Mouse (Mus musculus): ENCODE data around the gene Adamts17. TPM values are rescaled to one million over a fixed set of nuclear protein-coding genes. Genes with fewer than 3 reads are reported as not detected.

The Adamts17 gene
- polyA plus RNA-seq, 1 experiment from 2014 or later = 2.6 TPM

DNA sequence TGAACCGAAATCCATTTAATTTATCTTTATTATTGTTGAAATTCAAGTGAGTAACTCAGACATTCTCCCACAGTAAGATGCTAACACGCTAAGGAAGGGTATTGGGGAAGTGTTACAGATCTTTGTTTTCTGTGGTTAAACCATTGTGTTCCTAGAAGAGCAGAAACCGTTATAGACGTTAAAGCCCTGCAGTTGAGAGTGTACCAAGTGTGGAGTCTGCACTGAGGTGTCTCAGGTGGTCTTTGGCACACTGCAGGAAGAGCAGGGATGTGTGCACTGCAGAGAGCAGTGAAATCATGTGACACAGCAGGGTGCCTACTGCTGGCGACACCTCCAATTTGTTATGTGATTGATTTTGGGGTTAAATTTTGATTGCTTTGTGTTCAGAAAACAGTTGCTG lies 142.5 kb downstream of the Adamts17 start:
- no peak overlapping the region for H3K4me3 ChIP-seq (replicated peaks; ENCODE audit: low read depth, low read length)
- DNase-seq (no peak), ATAC-seq (ENCODE audit: low FRiP score, low TSS enrichment) (no peak)
- no peaks in the 10 kb centered on the region for H3K36me3 ChIP-seq (ENCODE audit: control insufficient read depth, insufficient read depth, low read length)
- H3K27me3 ChIP-seq (ENCODE audit: control insufficient read depth, insufficient read depth, low read length) = no peaks in the 10 kb centered on the region
- H3K27ac ChIP-seq (replicated peaks; ENCODE audit: low read depth, low read length) = no peak overlapping the region
- H3K4me1 ChIP-seq (ENCODE audit: control insufficient read depth, insufficient read depth, low read length) = no peaks in the 10 kb centered on the region
- H3K9me3 ChIP-seq (ENCODE audit: control insufficient read depth, low read length) = no peaks in the 10 kb centered on the region
- WGBS = 80% methylated on average over 5 of the region's 5 CpGs
- no peak overlapping the region for H3K9ac ChIP-seq (replicated peaks; ENCODE audit: low read length)
- no peak overlapping the region for H3K4me2 ChIP-seq (ENCODE audit: low read length)

DNA sequence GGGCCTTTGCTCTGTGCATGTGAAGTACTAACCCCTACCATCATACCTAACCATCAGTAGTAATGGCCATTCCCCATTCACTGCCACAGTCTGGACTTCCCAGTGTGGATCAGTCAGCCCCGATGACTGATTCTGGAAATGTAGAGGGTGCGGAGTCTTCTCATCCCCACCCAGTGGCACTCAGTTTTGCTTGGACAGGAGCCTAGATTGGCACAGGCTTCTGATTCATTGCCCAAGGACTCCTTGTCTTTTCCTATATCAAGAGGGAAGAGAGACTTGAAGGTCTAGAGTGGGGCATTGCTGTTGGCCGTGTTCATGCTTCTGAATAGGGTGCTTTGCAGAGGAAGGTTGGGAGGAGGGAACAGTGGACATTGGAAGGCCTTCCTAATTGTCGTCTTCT lies 148.1 kb downstream of the Adamts17 start:
- Histone ChIP-seq H3K4me3 (replicated peaks; ENCODE audit: low read depth, low read length) (no peak overlapping the region), H3K4me1 (ENCODE audit: control insufficient read depth, insufficient read depth, low read length) (no peaks in the 10 kb centered on the region), H3K9ac (replicated peaks; ENCODE audit: low read length) (no peak overlapping the region), H3K27me3 (ENCODE audit: control insufficient read depth, insufficient read depth, low read length) (no peaks in the 10 kb centered on the region), H3K27ac (replicated peaks; ENCODE audit: low read depth, low read length) (no peak overlapping the region), H3K4me2 (ENCODE audit: low read length) (no peak overlapping the region), H3K36me3 (ENCODE audit: control insufficient read depth, insufficient read depth, low read length) (no peaks in the 10 kb centered on the region), H3K9me3 (ENCODE audit: control insufficient read depth, low read length) (no peaks in the 10 kb centered on the region)
- DNase-seq = no peak
- no peak for ATAC-seq (ENCODE audit: low FRiP score, low TSS enrichment)
- 95% methylated on average over 4 of the region's 4 CpGs for WGBS

DNA sequence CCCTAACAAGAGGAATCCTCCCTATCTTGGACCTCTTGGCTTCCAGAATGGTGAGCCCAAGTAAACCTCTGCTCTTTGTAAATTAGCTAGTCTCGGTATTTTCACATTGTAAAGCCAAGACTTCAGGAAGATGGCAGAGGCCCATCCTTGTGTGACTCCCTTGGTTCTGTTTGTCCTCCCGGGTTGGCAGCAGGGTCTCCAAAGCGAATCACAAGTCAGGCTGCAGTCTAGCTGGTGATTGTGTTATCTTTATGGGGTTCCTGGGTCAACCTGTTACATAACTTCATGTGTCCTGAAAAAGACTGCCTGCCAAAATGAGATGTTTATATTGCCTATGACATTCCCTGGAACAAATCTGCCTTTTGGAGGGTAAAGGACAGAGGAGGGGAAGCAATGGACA lies 148.9 kb downstream of the Adamts17 start:
- H3K9ac ChIP-seq (replicated peaks; ENCODE audit: low read length) = no peak overlapping the region
- no peak overlapping the region for H3K4me3 ChIP-seq (replicated peaks; ENCODE audit: low read depth, low read length)
- no peaks in the 10 kb centered on the region for H3K27me3 ChIP-seq (ENCODE audit: control insufficient read depth, insufficient read depth, low read length)
- H3K36me3 ChIP-seq (ENCODE audit: control insufficient read depth, insufficient read depth, low read length) = no peaks in the 10 kb centered on the region
- H3K27ac ChIP-seq (replicated peaks; ENCODE audit: low read depth, low read length) = no peak overlapping the region
- DNase-seq = no peak
- 91% methylated on average over 3 of the region's 3 CpGs for WGBS
- H3K9me3 ChIP-seq (ENCODE audit: control insufficient read depth, low read length) = no peaks in the 10 kb centered on the region
- H3K4me2 ChIP-seq (ENCODE audit: low read length) = no peak overlapping the region
- ATAC-seq (ENCODE audit: low FRiP score, low TSS enrichment) = no peak
- H3K4me1 ChIP-seq (ENCODE audit: control insufficient read depth, insufficient read depth, low read length) = no peaks in the 10 kb centered on the region

GRCm38 (mm10) chr7:66989357-66990045 lies 150.0 kb downstream of the Adamts17 start:
- 92% methylated on average over 3 of the region's 3 CpGs for WGBS
- ATAC-seq (ENCODE audit: low FRiP score, low TSS enrichment) = no peak
- Histone ChIP-seq H3K4me1 (ENCODE audit: control insufficient read depth, insufficient read depth, low read length) (no peaks in the 10 kb centered on the region), H3K4me2 (ENCODE audit: low read length) (no peak overlapping the region), H3K4me3 (replicated peaks; ENCODE audit: low read depth, low read length) (no peak overlapping the region), H3K27ac (replicated peaks; ENCODE audit: low read depth, low read length) (no peak overlapping the region), H3K9me3 (ENCODE audit: control insufficient read depth, low read length) (no peaks in the 10 kb centered on the region), H3K9ac (replicated peaks; ENCODE audit: low read length) (no peak overlapping the region), H3K36me3 (ENCODE audit: control insufficient read depth, insufficient read depth, low read length) (no peaks in the 10 kb centered on the region), H3K27me3 (ENCODE audit: control insufficient read depth, insufficient read depth, low read length) (no peaks in the 10 kb centered on the region)
- no peak for DNase-seq

- Histone ChIP-seq H3K36me3 (ENCODE audit: control insufficient read depth, insufficient read depth, low read length) (no peaks in the 10 kb centered on the region), H3K27me3 (ENCODE audit: control insufficient read depth, insufficient read depth, low read length) (no peaks in the 10 kb centered on the region), H3K4me3 (replicated peaks; ENCODE audit: low read depth, low read length) (no peak overlapping the region), H3K9me3 (ENCODE audit: control insufficient read depth, low read length) (no peaks in the 10 kb centered on the region), H3K9ac (replicated peaks; ENCODE audit: low read length) (no peak overlapping the region), H3K27ac (replicated peaks; ENCODE audit: low read depth, low read length) (no peak overlapping the region), H3K4me1 (ENCODE audit: control insufficient read depth, insufficient read depth, low read length) (no peaks in the 10 kb centered on the region), H3K4me2 (ENCODE audit: low read length) (no peak overlapping the region)
- ATAC-seq (ENCODE audit: low FRiP score, low TSS enrichment) = no peak
- no peak for DNase-seq
- WGBS = 87% methylated on average over 6 of the region's 6 CpGs
Observed at GRCm38 (mm10) chr7:66998821-66999220, 159.3 kb downstream of the Adamts17 start.

DNA sequence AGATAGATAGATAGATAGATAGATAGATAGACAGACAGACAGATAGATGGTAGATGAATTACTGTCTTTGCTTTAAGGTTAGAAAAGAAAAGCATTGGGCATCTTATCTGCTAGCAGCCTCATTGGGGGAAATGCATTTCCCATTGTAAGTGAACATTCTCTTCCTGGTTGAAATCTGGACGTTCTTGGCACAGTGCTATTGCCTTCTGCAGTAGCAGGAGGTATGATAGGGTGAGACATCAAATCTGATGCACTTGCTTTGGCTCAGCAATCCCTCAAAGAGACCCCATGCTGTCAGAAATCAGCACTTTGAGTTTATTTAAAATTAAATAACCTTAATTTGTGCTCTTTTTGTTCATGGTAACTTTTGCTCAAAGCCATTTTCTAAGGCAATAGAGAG lies 164.1 kb downstream of the Adamts17 start:
- ATAC-seq (ENCODE audit: low FRiP score, low TSS enrichment) (no peak), DNase-seq (no peak)
- H3K4me1 ChIP-seq (ENCODE audit: control insufficient read depth, insufficient read depth, low read length) = no peaks in the 10 kb centered on the region
- no peak overlapping the region for H3K9ac ChIP-seq (replicated peaks; ENCODE audit: low read length)
- H3K4me3 ChIP-seq (replicated peaks; ENCODE audit: low read depth, low read length) = no peak overlapping the region
- H3K27ac ChIP-seq (replicated peaks; ENCODE audit: low read depth, low read length) = no peak overlapping the region
- H3K4me2 ChIP-seq (ENCODE audit: low read length) = no peak overlapping the region
- H3K9me3 ChIP-seq (ENCODE audit: control insufficient read depth, low read length) = peaks cover 2% of the 10 kb centered on the region; the same call in 1 of the 2 replicates
- H3K36me3 ChIP-seq (ENCODE audit: control insufficient read depth, insufficient read depth, low read length) = no peaks in the 10 kb centered on the region
- H3K27me3 ChIP-seq (ENCODE audit: control insufficient read depth, insufficient read depth, low read length) = no peaks in the 10 kb centered on the region
- WGBS = 70% methylated on average over 1 of the region's 1 CpGs

DNA sequence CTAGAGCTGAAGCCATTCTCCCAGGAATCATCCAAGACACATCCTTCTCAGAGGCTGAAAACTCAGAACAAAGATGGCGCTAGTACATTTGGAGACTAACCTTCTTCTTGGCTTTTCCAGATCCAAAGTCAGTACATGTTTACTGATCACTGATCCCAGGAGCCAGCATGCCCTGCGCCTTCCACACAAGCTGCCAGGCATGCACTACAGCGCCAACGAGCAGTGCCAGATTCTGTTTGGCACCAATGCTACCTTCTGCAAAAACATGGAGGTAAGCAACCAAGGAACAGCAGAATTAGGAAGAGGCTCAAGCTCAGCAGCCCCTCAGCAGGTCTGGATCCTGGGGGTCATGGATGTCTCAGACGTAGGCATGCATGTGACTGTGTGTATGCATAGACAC lies 164.7 kb downstream of the Adamts17 start:
- Histone ChIP-seq H3K36me3 (ENCODE audit: control insufficient read depth, insufficient read depth, low read length) (no peaks in the 10 kb centered on the region), H3K9me3 (ENCODE audit: control insufficient read depth, low read length) (peaks cover 6% of the 10 kb centered on the region; the same call in 1 of the 2 replicates), H3K27me3 (ENCODE audit: control insufficient read depth, insufficient read depth, low read length) (no peaks in the 10 kb centered on the region), H3K9ac (replicated peaks; ENCODE audit: low read length) (no peak overlapping the region), H3K27ac (replicated peaks; ENCODE audit: low read depth, low read length) (no peak overlapping the region), H3K4me3 (replicated peaks; ENCODE audit: low read depth, low read length) (no peak overlapping the region), H3K4me1 (ENCODE audit: control insufficient read depth, insufficient read depth, low read length) (no peaks in the 10 kb centered on the region), H3K4me2 (ENCODE audit: low read length) (no peak overlapping the region)
- WGBS = 93% methylated on average over 5 of the region's 5 CpGs
- DNase-seq (no peak), ATAC-seq (ENCODE audit: low FRiP score, low TSS enrichment) (no peak)

DNA sequence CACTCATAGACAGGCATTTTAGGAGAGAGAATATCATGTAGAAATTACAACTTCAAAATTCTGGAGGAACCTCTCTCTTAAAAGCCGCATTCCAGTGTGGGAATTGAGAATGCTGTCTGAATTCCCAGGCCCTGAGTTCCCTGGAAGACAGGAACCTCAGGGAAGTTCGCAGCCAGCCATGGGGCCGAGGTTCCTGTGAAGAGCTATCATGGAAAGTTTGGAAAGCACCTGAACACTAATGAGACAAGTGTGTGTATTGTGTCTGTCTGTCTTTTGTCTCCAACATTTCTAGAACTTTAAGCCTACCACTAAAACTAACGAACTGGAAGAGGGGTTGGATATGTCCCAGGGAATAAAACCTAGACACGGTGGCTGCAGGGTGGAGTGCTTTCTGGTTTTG lies 170.3 kb downstream of the Adamts17 start:
- no peaks in the 10 kb centered on the region for H3K4me1 ChIP-seq (ENCODE audit: control insufficient read depth, insufficient read depth, low read length)
- no peak overlapping the region for H3K9ac ChIP-seq (replicated peaks; ENCODE audit: low read length)
- no peaks in the 10 kb centered on the region for H3K27me3 ChIP-seq (ENCODE audit: control insufficient read depth, insufficient read depth, low read length)
- no peaks in the 10 kb centered on the region for H3K36me3 ChIP-seq (ENCODE audit: control insufficient read depth, insufficient read depth, low read length)
- ATAC-seq (ENCODE audit: low FRiP score, low TSS enrichment) (no peak), DNase-seq (no peak)
- no peak overlapping the region for H3K4me2 ChIP-seq (ENCODE audit: low read length)
- no peak overlapping the region for H3K4me3 ChIP-seq (replicated peaks; ENCODE audit: low read depth, low read length)
- 91% methylated on average over 5 of the region's 5 CpGs for WGBS
- H3K9me3 ChIP-seq (ENCODE audit: control insufficient read depth, low read length) = peaks cover 6% of the 10 kb centered on the region; the same call in 1 of the 2 replicates
- no peak overlapping the region for H3K27ac ChIP-seq (replicated peaks; ENCODE audit: low read depth, low read length)

DNA sequence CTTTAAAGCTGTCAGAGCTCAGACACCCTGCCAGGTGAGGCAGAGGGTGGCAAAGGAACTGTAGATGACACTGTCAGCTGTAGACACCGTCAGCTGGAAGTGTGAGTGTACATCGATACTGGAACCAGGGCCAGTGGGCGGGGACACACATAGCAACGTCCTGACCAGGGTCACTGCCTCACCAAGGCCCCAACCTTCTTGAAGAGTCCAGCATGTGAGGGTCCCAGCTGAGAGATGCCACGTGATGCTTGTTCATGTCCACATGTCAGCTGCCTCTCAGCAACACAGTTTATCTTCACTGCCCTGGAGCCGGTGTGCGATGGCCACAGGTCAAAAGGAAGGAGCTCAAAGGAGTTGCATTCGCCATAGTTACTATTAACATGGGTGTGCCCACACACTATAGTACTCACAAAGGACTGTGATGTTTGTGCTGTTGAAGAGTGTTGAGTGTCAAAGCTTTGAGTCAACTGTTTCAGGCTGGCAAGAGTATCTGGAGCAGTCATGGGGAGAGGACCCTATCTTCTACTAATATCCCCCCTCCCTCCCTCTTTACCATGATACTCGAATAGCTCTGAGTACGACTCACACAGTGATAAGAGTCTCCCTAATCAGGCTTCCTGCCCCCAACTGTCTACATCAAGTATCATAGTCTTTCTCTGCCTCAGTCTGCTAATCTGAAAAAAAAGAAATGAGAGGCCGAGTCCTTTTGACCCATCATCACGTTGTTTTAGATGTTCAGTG lies 172.6 kb downstream of the Adamts17 start:
- WGBS = 89% methylated on average over 12 of the region's 12 CpGs
- no peak for ATAC-seq (ENCODE audit: low FRiP score, low TSS enrichment)
- Histone ChIP-seq H3K4me3 (replicated peaks; ENCODE audit: low read depth, low read length) (no peak overlapping the region), H3K27ac (replicated peaks; ENCODE audit: low read depth, low read length) (no peak overlapping the region), H3K36me3 (ENCODE audit: control insufficient read depth, insufficient read depth, low read length) (no peaks in the 10 kb centered on the region), H3K4me2 (ENCODE audit: low read length) (no peak overlapping the region), H3K9me3 (ENCODE audit: control insufficient read depth, low read length) (peaks cover 6% of the 10 kb centered on the region; the same call in 1 of the 2 replicates), H3K4me1 (ENCODE audit: control insufficient read depth, insufficient read depth, low read length) (no peaks in the 10 kb centered on the region), H3K27me3 (ENCODE audit: control insufficient read depth, insufficient read depth, low read length) (no peaks in the 10 kb centered on the region), H3K9ac (replicated peaks; ENCODE audit: low read length) (no peak overlapping the region)
- no peak for DNase-seq
